Mouse (Mus musculus) testis, adult 2 months (tissue): ENCODE data around the gene Acvr1.

ENCODE experiments used
- CTCF ChIP-seq: fragments of 200-500 bp; IDR thresholded peaks from 2 replicates; pipeline ENCODE4 v1.5.1; 2012; ENCODE audit warnings: low read depth, mild to moderate bottlenecking, inconsistent platforms, low read length, moderate library complexity; ENCODE audit not compliant: control insufficient read depth, insufficient read depth, insufficient replicate concordance
- POLR2A ChIP-seq: fragments of 200-500 bp; IDR thresholded peaks from 2 replicates; pipeline ENCODE4 v1.6.1; 2012; ENCODE audit warnings: low read depth, mild to moderate bottlenecking, inconsistent platforms, low read length, moderate library complexity; ENCODE audit not compliant: control insufficient read depth

GRCm38 (mm10) chr2:58419571-58419970, 147.4 kb downstream of the Acvr1 start:
- TF ChIP-seq POLR2A = no peak
- no peak for TF ChIP-seq CTCF
